Mouse (Mus musculus): Measurements from ENCODE around the gene Fam78b.

GRCm38 (mm10) chr1:167102046-167102445 lies 100.8 kb downstream of the Fam78b start:
- TF ChIP-seq TAL1 (IDR thresholded peaks at IDR 0.05; ENCODE audit: low read length): no peak
- TF ChIP-seq GATA1 (IDR thresholded peaks at IDR 0.05; ENCODE audit: low read length): no peak

Data from erythroblast, embryonic 14.5 days (primary cell).